8 mouse cellular contexts compared by ENCODE assay signal in genomic region chr13:54371387-54372330, GRCm38 (mm10). TPM values are rescaled to one million over a fixed set of nuclear protein-coding genes. Genes with fewer than 3 reads are reported as not detected.
A peak's percentile ranks its signal among the peaks of the same experiment; 100 is the strongest.
DNase-seq lines count a peak whose midpoint lies in the region; ATAC-seq lines count a peak whose summit lies in the region.

No protein-coding gene starts in this region.

- peak overlapping the region; percentile 30; the same call in 1 of the 2 replicates for H3K4me3 ChIP-seq in liver, embryonic 16.5 days (ENCODE audit: low read depth, low read length)
- peak overlapping the region; percentile 40 for H3K4me3 ChIP-seq in neural tube, embryonic 12.5 days
- H3K4me3 ChIP-seq in stomach, embryonic 16.5 days (replicated peaks; ENCODE audit: low read length) = peak overlapping the region; percentile 36

- H3K4me2 ChIP-seq in liver, embryonic 16.5 days (ENCODE audit: low read depth, low read length) = peak overlapping the region; percentile 35
- peak overlapping the region; percentile 71 for H3K4me2 ChIP-seq in neural tube, embryonic 12.5 days (replicated peaks)
- H3K4me2 ChIP-seq in stomach, embryonic 16.5 days (ENCODE audit: low read depth, low read length) = peak overlapping the region; percentile 54

- H3K27ac ChIP-seq in liver, embryonic 16.5 days (ENCODE audit: low read length) = no peak overlapping the region
- peak overlapping the region; percentile 28; the same call in 1 of the 2 replicates for H3K27ac ChIP-seq in neural tube, embryonic 12.5 days
- H3K27ac ChIP-seq in stomach, embryonic 16.5 days (ENCODE audit: low read length) = peak overlapping the region; percentile 17; the same call in 1 of the 2 replicates

- no peak overlapping the region for H3K9ac ChIP-seq in liver, embryonic 16.5 days (ENCODE audit: low read depth, low read length)
- peak overlapping the region; percentile 51 for H3K9ac ChIP-seq in neural tube, embryonic 12.5 days
- H3K9ac ChIP-seq in stomach, embryonic 16.5 days (ENCODE audit: low read length) = no peak overlapping the region

- peaks cover 26% of the 10 kb centered on the region for H3K27me3 ChIP-seq in liver, embryonic 16.5 days (ENCODE audit: control insufficient read depth, insufficient read depth, low read depth, low read length)
- peaks cover 5% of the 10 kb centered on the region for H3K27me3 ChIP-seq in neural tube, embryonic 12.5 days (replicated peaks)
- peaks cover 3% of the 10 kb centered on the region for H3K27me3 ChIP-seq in stomach, embryonic 16.5 days (ENCODE audit: control insufficient read depth, insufficient read depth, low read length)

- H3K9me3 ChIP-seq in liver, embryonic 16.5 days (replicated peaks; ENCODE audit: control insufficient read depth, low read length) = no peaks in the 10 kb centered on the region
- no peaks in the 10 kb centered on the region for H3K9me3 ChIP-seq in neural tube, embryonic 12.5 days
- H3K9me3 ChIP-seq in stomach, embryonic 16.5 days (replicated peaks; ENCODE audit: control insufficient read depth, low read length) = no peaks in the 10 kb centered on the region

- H3K36me3 ChIP-seq in liver, embryonic 16.5 days (ENCODE audit: control insufficient read depth, insufficient read depth) = no peaks in the 10 kb centered on the region
- H3K36me3 ChIP-seq in neural tube, embryonic 12.5 days = no peaks in the 10 kb centered on the region
- H3K36me3 ChIP-seq in stomach, embryonic 16.5 days (ENCODE audit: control insufficient read depth, insufficient read depth, low read length) = no peaks in the 10 kb centered on the region

- peak; percentile 68 to 78 for DNase-seq in layer of hippocampus, adult 18-20 months (ENCODE audit: low spot score in 2 of 2)
- no peak for DNase-seq in layer of hippocampus, adult 9-10 months (ENCODE audit: low spot score)
- peak; percentile 92 for DNase-seq in embryo, embryonic 9.5 days (ENCODE audit: extremely low spot score)
- DNase-seq in heart, adult 9 months (ENCODE audit: low spot score in 2 of 2) = peak; percentile 39 to 44
- DNase-seq in kidney, adult 8-10 months = peak; percentile 35 to 66

- ATAC-seq in liver, embryonic 16.5 days (ENCODE audit: low read depth) = peak; percentile 67
- peak; percentile 84 for ATAC-seq in neural tube, embryonic 12.5 days (ENCODE audit: low FRiP score, low read depth)
- peak; percentile 88 for ATAC-seq in stomach, embryonic 16.5 days (ENCODE audit: insufficient read depth, low FRiP score)

- 1% methylated on average over 57 of the region's 59 CpGs for WGBS in liver, embryonic 16.5 days (ENCODE audit: insufficient replicate concordance)
- under 1% methylated on average over 59 of the region's 59 CpGs for WGBS in neural tube, embryonic 12.5 days
- WGBS in stomach, embryonic 16.5 days = under 1% methylated on average over 57 of the region's 59 CpGs

- H3K4me1 ChIP-seq in liver, embryonic 16.5 days (ENCODE audit: control insufficient read depth, low read depth, low read length) = no peaks in the 10 kb centered on the region
- H3K4me1 ChIP-seq in neural tube, embryonic 12.5 days = peaks cover 35% of the 10 kb centered on the region
- H3K4me1 ChIP-seq in stomach, embryonic 16.5 days (ENCODE audit: control insufficient read depth, insufficient read depth, low read length) = peaks cover 18% of the 10 kb centered on the region

RNA-seq across cellular contexts. Expression of gene Cplx2, which starts 0.5 kb away (rescaled TPM):
- total RNA-seq in layer of hippocampus, adult 18-20 months (2021) = 100 to 1,000 TPM; 963 to 982 TPM
- 0.61 and 0.70 TPM in 2 replicates for polyA plus RNA-seq in liver, embryonic 16.5 days (2015; fragmentation: Nextera tagmentation; extraction: Ambion mirVana)
- polyA plus RNA-seq in neural tube, embryonic 12.5 days (2016; fragmentation: Nextera tagmentation; extraction: Ambion mirVana) = 13.6 and 15.4 TPM in 2 replicates
- 3.2 and 4.0 TPM in 2 replicates for polyA plus RNA-seq in stomach, embryonic 16.5 days (2015; fragmentation: Nextera tagmentation; extraction: Ambion mirVana)
